Mouse (Mus musculus) liver, adult 2 months (tissue): ENCODE results near the gene Txn1. TPM values are rescaled to one million over a fixed set of nuclear protein-coding genes. Genes with fewer than 3 reads are reported as not detected.

Source experiments
- DNase-seq: peaks from one replicate; pipeline ENCODE4 v3.0.0-alpha.2; 2011; ENCODE audit warnings: low read depth, low spot score; ENCODE audit errors: extremely low read depth
- H3K27ac ChIP-seq: fragments of 200-500 bp; replicated peaks from 2 replicates; pipeline ENCODE4 v1.5.1; 2012; ENCODE audit warnings: low read depth, mild to moderate bottlenecking, control low read depth, inconsistent platforms, low read length; ENCODE audit not compliant: insufficient read depth
- H3K27me3 ChIP-seq: fragments of 200-500 bp; 2 replicates; pipeline ENCODE4 v1.6.1; 2012; ENCODE audit warnings: mild to moderate bottlenecking, moderate library complexity, low read length, inconsistent platforms; ENCODE audit not compliant: control insufficient read depth, insufficient read depth
- H3K36me3 ChIP-seq: fragments of 200-500 bp; 2 replicates; pipeline ENCODE4 v1.6.1; 2012; ENCODE audit warnings: low read length, inconsistent platforms; ENCODE audit not compliant: control insufficient read depth, insufficient read depth
- H3K4me1 ChIP-seq: fragments of 200-500 bp; 2 replicates; pipeline ENCODE4 v1.6.1; 2011; ENCODE audit warnings: low read length; ENCODE audit not compliant: control insufficient read depth, insufficient read depth
- H3K4me3 ChIP-seq: fragments of 200-500 bp; 2 replicates; pipeline ENCODE4 v1.5.1; 2011; ENCODE audit warnings: low read depth, mild to moderate bottlenecking, control low read depth, low read length, moderate library complexity; ENCODE audit not compliant: insufficient read depth
- H3K79me2 ChIP-seq: fragments of 200-500 bp; 2 replicates; pipeline ENCODE4 v1.6.1; 2012; ENCODE audit warnings: inconsistent platforms, mild to moderate bottlenecking, low read length, moderate library complexity; ENCODE audit not compliant: control insufficient read depth, insufficient read depth
- H3K9ac ChIP-seq: fragments of 200-500 bp; 2 replicates; pipeline ENCODE4 v1.6.1; 2012; ENCODE audit warnings: low read depth, mild to moderate bottlenecking, control low read depth, inconsistent platforms, low read length
- CTCF ChIP-seq: fragments of 200-500 bp; IDR thresholded peaks from 2 replicates; pipeline ENCODE4 v1.5.1; 2011; ENCODE audit warnings: low read depth, low read length, control low read depth
- POLR2A ChIP-seq: fragments of 200-500 bp; IDR thresholded peaks from 2 replicates; pipeline ENCODE4 v1.6.1; 2011; ENCODE audit warnings: low read length, control low read depth; ENCODE audit not compliant: insufficient read depth; ENCODE audit errors: extremely low read depth
- WGBS: fragments of 180-500 bp; shearing (Covaris S2); methylation state at CpG from one replicate; pipeline ENCODE4 v1.1.7; 2018; 5-methylcytosine and 5-hydroxymethylcytosine counted together
- polyA plus RNA-seq: library from polyadenylated mRNA; depleted of rRNA; stranded (reverse); fragments of >200 nt; gene quantifications from 2 replicates; pipeline ENCODE4 v1.2.3, GENCODE M21; 2012
- total RNA-seq: library from RNA; depleted of rRNA; stranded (reverse); fragments of >200 nt; gene quantifications from 2 replicates; pipeline ENCODE4 v1.2.3, GENCODE M21; 2014

The Txn1 gene
- total and polyA plus RNA-seq, 2 experiments: 151 to 246 TPM

DNA sequence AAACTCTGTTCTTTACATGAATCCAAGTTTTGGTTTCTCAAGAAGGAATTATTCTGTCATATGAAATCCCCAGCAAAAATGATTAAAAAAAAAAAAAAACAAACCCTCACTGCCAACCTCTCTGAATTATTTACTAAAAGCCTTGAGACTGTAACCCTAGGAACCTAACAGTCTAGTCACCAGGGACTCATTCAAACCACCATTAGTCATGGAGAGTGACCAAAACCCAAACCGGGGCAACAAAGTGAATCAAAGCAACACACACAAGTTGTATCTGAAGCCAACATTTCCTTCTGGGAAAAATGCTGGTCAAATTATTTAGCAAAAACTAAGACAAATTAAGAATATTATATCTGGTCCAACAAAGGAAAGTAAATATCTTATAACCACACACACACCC is 3.3 kb downstream of the Txn1 start:
- Histone ChIP-seq H3K9ac (no peak overlapping the region), H3K4me3 (no peak overlapping the region), H3K79me2 (peaks cover 15% of the 10 kb centered on the region; the same call in 1 of the 2 replicates), H3K27me3 (no peaks in the 10 kb centered on the region), H3K4me1 (peaks cover 11% of the 10 kb centered on the region), H3K27ac (peak overlapping the region; percentile 68), H3K36me3 (peaks cover 36% of the 10 kb centered on the region)
- TF ChIP-seq CTCF (no peak), POLR2A (no peak)
- DNase-seq: peak; percentile 24
- 27% methylated on average over 1 of the region's 1 CpGs for WGBS

DNA sequence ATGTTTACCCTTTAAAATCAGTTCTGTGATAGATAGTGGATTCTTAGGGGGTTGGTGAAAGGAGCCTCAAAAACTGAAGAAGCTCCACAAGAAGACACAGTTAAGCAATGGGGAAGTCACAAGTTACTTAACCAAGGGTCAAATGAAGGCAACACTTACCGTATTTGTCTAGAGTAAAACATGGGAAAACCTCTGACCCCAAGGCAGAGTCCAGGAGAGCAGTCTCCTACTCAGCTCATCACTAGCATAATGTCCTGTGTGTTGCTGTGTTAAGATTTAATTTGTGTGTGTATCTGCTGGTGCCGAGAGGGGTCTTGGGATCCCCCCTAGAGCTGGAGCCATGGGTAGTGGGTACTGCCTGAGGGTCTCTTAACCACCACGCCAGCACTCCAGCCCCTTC is 3.8 kb downstream of the Txn1 start:
- Histone ChIP-seq H3K27me3 (no peaks in the 10 kb centered on the region), H3K4me1 (peaks cover 11% of the 10 kb centered on the region), H3K9ac (no peak overlapping the region), H3K79me2 (peaks cover 15% of the 10 kb centered on the region; the same call in 1 of the 2 replicates), H3K27ac (peak overlapping the region; percentile 68), H3K36me3 (peaks cover 37% of the 10 kb centered on the region), H3K4me3 (no peak overlapping the region)
- 40% methylated on average over 3 of the region's 3 CpGs for WGBS
- no peak for TF ChIP-seq CTCF
- no peak for TF ChIP-seq POLR2A
- DNase-seq: peak; percentile 77

DNA sequence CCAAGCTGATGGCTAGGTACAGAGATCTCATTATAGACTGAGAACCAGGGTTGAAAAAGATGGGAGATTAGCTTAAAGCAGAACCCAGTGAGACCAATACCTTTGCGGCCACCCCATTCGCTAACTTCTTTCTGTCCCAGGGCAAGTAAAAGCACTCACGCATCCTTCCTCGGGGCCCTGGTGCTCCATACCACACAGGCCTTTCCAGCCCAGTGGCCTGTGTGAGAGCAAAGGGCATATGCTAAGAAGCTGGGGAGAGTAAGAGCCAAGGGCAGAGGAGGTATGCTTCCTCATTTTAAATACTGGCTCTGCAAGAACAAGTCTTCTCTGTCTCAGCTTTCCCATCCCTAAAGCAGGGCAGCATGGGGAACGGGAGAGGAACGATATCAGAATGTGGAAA is 6.3 kb downstream of the Txn1 start:
- H3K36me3 ChIP-seq: peaks cover 51% of the 10 kb centered on the region
- DNase-seq: no peak
- no peak overlapping the region for H3K27ac ChIP-seq
- peaks cover 11% of the 10 kb centered on the region for H3K4me1 ChIP-seq
- WGBS: 93% methylated on average over 6 of the region's 6 CpGs
- no peak for TF ChIP-seq CTCF
- no peak for TF ChIP-seq POLR2A
- H3K79me2 ChIP-seq: peaks cover 15% of the 10 kb centered on the region; the same call in 1 of the 2 replicates
- no peak overlapping the region for H3K4me3 ChIP-seq
- H3K27me3 ChIP-seq: no peaks in the 10 kb centered on the region
- H3K9ac ChIP-seq: no peak overlapping the region

DNA sequence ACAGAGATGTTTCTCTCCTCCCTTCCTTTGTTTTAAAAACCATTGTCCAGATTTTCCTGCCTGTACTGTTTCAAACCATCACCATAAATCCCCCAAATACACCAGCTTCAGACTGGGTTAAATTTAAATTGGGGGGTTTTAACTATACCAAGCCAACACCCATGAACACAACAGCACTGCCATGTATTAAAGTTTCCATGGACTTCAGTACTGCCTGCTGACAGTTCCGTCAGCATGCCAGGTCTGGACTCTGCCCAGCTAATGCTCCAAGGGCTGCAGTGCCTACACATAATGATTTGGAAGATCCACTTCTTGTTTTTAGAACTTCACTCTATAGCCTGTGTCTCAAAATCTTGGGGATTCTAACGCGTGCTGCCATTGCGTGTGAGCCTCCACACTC is 8.7 kb downstream of the Txn1 start:
- Histone ChIP-seq H3K36me3 (peaks cover 60% of the 10 kb centered on the region), H3K4me1 (peaks cover 3% of the 10 kb centered on the region; the same call in 1 of the 2 replicates), H3K9ac (no peak overlapping the region), H3K79me2 (peaks cover 4% of the 10 kb centered on the region; the same call in 1 of the 2 replicates), H3K27me3 (no peaks in the 10 kb centered on the region), H3K27ac (no peak overlapping the region), H3K4me3 (no peak overlapping the region)
- 68% methylated on average over 4 of the region's 4 CpGs for WGBS
- no peak for TF ChIP-seq POLR2A
- TF ChIP-seq CTCF: no peak
- DNase-seq: no peak

DNA sequence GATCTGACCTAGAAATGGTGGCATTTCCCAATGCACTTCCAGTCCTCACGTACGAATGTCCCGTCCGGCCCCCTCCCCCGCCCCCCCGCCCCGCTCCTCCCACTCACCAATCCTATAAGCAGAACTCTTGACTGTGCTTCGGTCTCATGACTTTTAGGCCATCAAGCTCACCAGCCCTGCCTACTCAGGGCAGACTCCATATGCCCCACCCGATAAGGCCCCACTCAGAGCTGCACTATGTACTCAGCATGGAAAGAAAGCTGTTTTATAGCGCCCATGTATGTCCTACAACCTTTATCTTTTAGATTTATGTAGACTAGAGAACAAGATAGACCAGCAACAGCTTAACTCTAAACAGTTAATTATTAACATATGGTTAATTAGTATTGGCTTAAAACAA is 9.2 kb downstream of the Txn1 start:
- DNase-seq: no peak
- no peak overlapping the region for H3K4me3 ChIP-seq
- peaks cover under 1% of the 10 kb centered on the region; the same call in 1 of the 2 replicates for H3K4me1 ChIP-seq
- peaks cover 4% of the 10 kb centered on the region; the same call in 1 of the 2 replicates for H3K79me2 ChIP-seq
- 71% methylated on average over 10 of the region's 10 CpGs for WGBS
- H3K9ac ChIP-seq: no peak overlapping the region
- H3K27me3 ChIP-seq: no peaks in the 10 kb centered on the region
- H3K36me3 ChIP-seq: peaks cover 60% of the 10 kb centered on the region
- no peak overlapping the region for H3K27ac ChIP-seq
- TF ChIP-seq POLR2A (no peak), CTCF (no peak)

DNA sequence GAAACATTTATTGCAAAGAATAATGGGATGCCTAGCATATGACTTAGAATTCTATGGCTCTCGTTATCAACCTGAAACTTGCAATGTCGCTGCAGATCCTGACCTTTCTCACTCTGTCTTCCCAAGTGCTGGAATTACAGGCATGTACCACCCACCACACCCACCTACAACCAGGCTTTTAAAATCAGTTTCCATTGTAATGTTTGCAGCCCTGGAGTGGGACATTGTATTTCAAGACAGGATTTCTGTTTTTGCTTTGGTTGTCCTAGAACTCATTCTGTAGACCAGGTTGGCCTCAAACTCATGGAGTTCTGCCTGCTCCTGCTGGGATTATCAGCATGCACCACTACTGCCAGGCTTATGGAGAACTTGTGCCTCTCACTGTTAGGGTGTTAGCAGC is 13.3 kb downstream of the Txn1 start:
- Histone ChIP-seq H3K79me2 (no peaks in the 10 kb centered on the region), H3K36me3 (peaks cover 24% of the 10 kb centered on the region), H3K4me3 (no peak overlapping the region), H3K9ac (no peak overlapping the region), H3K27ac (no peak overlapping the region), H3K4me1 (peaks cover 3% of the 10 kb centered on the region; the same call in 1 of the 2 replicates), H3K27me3 (no peaks in the 10 kb centered on the region)
- 90% methylated on average over 2 of the region's 2 CpGs for WGBS
- no peak for TF ChIP-seq CTCF
- TF ChIP-seq POLR2A: no peak
- no peak for DNase-seq
